Mouse (Mus musculus): Measurements from ENCODE around the gene Cd38.

Gene Cd38

DNA sequence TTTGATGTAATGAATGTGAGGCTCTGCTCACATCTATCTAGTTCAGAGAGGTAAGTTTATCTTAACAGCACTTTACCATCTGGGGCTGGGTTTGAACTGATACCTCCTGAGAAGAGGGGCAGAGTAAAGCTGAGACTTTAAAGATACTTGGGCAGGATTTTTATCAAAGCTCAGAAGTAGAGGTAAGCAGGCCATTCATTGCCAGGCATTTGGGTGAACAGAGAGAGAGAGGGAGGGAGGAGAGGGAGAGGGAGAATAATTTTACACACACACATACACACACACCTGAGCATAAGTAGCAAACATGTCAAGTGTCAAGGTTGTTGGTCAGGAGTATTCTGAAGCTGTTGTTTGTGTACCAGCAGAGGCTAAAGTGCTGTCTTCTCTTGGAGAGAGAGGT, at the start of gene Cd38:
Gene Cd38 (plus strand): TSS at position 301 of the 400 bp plus-strand sequence.
- DNase-seq = no peak

- DNase-seq = no peak
Observed at GRCm38 (mm10) chr5:43818695-43819094, 49.7 kb upstream of the Cd38 start, which contains the start of gene Bst1. Gene Bst1 (plus strand): TSS chr5:43818885.

GRCm38 (mm10) chr5:43820785-43821184, 47.6 kb upstream of the Cd38 start:
- no peak for DNase-seq

DNA sequence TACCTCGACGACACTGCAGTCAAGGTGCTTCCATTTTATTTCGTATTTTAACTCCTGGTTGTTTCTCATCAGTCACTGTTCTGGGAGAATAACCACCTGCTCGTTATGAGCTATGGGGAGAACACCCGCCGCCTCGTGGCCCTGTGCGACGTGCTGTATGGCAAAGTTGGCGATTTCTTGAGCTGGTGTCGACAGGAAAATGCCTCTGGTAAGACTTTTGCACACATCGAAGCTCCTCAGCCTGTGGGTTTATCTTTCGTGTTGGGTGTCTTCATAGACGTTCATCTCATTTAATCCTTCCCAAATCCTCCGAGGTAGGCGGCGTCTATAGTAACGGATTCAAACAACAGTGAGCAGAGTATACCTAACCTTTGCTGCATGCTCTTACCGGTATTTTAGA, 46.8 kb upstream of the Cd38 start, which contains the start of gene Fbxl5:
Gene Fbxl5 (minus strand): TSS at position 101 of the 400 bp plus-strand sequence.
- no peak for DNase-seq

DNA sequence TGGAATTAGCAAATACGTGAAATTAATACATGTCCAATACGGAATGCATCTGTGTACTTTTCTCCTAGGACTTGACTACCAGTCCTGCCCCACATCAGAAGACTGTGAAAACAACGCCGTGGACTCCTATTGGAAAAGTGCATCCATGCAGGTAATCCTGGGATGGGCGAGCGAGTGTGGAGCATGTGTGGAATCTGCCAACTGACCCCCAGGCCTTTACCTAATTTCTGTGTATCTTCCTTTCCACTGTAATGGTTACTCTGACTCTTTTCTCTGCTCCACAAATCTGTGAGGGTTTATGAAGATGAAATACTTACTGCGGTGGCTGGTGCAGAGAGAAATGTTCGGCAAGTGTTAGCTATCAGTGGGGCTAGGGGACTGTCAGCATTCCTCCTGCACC, 46.2 kb upstream of the Cd38 start:
- DNase-seq = no peak

- DNase-seq = peak; percentile 21
Observed at GRCm38 (mm10) chr5:43822824-43823223, 45.5 kb upstream of the Cd38 start.

- DNase-seq = peak; percentile 81
Observed at GRCm38 (mm10) chr5:43824580-43824979, 43.8 kb upstream of the Cd38 start.

DNA sequence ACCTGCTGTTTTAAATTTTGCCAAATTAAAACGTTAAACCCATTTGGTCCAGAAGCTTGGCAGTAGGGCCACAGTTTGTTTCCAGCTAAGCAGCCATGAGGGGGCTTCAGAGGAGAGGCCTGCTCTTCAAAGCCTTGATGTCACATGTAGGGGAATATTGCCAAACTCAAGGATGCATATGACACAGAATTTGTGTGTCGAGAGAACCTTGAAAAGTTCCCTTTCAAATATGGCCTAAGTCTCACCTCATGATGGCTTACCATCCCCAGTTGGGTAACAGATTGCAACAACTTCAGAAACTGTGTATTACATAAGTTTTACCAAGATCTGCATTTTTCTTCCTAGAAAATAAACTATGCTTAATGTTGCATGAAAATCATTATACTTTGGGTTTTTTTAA, 41.5 kb upstream of the Cd38 start:
- no peak for DNase-seq

DNA sequence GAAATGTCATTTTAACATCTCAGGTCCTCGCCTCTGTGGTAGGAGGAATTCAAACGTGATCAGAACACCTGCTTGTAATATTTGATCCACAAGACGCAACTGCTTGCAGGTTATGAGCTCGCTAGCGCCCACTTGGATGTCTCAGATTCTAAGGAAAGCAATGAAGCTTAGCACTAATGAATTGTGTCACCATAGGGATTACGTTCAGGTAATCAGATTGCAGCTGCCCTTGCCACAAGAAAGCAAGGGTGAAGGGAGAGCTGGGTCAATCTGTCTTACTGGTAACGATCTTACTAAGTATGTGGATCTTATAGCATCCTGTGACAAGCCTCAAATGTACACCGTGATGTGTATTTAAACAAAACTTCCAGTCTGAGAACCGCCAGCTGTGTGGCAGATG, 41.0 kb upstream of the Cd38 start:
- peak; percentile 44 for DNase-seq

DNA sequence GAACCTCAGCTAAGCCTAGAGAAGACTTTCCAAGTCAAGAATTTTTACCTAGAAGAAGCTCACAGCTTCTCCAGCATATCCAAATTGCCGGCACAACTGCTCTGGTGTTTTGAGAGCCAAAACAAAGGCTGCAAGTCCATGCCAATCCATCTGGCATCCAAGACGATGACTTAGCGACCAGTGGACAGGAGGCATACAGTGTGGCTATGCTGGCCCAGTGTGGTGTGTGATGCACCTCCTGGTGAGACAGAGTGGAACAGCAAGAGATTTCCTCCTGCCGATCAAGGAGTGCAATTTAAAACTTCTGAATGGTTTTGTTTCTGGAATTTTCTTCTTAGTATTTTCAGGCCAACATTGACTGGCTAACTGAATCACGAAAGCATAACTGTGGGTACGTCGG, 31.8 kb upstream of the Cd38 start:
- peak; percentile 23 for DNase-seq

- DNase-seq = peak; percentile 70
Observed at GRCm38 (mm10) chr5:43837372-43837771, 31.0 kb upstream of the Cd38 start.

- DNase-seq = peak; percentile 66
Observed at GRCm38 (mm10) chr5:43841144-43842010, 27.0 kb upstream of the Cd38 start.

DNA sequence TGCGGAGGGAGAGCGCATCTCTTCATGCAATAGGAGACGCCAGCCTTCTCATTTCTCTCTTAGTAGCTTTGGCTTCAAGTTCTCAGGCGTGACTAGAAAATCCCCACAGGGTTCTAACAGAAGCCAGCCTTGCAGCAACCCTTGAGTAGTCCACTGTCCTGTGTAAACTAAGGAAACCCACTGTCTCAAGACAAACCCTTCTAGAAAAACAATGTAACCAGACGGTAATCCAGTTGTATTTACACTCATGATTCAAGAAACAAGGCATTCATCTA, 26.4 kb upstream of the Cd38 start:
- no peak for DNase-seq

DNA sequence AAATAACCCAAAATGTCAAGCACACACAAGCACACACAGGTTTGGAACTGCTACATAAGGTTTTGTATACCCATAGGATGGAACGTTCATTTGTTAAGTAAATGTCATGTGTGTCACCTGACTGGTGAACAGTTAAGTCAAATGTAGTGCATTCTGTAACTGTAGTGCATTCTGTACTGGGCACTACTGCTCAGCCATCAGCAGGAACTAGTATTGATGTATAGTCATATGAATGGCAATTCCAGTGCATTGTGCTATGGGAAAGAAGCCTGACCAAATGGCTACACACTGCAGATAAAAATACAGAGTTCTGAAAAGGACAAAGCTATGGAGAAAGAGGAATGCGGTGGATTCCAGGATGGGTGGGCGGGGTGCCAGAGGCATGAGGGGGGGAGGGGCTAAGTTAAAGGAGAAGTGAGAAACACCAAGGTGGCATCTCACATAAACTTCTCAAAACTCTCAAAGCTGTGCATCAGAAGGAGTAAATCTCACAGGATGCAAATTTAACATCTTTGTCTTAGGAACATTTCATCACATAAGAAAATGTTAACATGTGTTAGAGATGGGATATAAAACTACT, 25.7 kb upstream of the Cd38 start:
- DNase-seq = no peak

DNA sequence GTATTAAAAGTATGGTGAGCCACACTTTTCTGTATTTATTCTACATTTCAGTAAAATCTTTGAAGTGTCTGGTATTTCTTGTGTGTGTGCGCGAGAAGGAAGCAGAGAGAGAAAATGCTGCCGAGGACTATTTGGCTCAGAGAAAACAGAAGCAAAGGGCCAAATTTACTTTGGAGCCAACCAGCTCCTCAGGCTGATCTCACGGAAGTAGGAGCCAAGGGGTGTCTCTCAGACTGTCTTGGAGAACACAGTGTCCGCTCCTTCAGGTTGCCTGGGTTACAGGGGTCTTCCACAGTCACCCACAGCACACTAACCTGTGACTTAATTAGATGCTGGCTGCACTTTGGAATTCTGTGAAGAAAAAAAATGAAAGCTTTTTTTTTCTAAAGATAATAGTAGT, 23.3 kb upstream of the Cd38 start:
- DNase-seq = no peak

DNA sequence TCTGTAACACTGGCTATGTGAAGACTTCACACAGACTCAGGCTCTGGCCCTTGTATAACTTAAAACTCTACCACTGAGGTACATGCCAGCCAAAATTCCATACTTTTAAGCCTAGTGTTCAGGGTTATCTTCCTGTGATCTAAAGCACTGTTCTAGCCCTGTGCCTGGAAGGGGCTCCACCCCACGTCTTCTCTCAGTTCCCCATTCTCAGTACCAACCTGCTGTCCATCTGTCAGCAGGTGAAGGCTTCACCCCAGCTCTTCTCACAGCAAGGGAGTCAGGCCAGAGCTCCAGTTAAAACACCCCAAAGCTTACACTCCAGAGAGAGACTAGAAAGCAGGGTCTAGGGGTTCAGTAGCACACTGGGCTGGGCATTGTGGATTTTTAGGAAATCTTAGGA, 22.7 kb upstream of the Cd38 start:
- DNase-seq = no peak

- no peak for DNase-seq
Observed at GRCm38 (mm10) chr5:43846227-43846626, 22.1 kb upstream of the Cd38 start.

GRCm38 (mm10) chr5:43847555-43847954, 20.8 kb upstream of the Cd38 start:
- no peak for DNase-seq

DNA sequence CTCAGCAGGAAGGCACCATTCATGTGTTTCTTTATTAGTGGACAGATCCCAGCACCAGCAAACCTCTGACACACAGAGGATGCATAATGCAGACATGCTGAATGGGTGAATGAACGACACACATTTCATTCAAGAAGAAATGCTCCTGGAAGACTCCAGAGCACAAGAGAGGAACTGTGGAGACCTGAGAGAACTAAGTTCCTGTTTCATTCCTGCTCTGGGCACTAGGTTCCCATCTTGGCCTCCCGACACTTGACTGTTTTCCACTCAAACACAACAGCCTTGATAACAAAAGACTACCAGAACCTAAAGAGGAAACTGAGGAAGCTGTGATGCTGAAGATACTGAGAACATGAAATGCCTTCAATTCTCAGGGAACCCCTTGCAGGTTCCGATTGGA, 20.1 kb upstream of the Cd38 start:
- DNase-seq = no peak

DNA sequence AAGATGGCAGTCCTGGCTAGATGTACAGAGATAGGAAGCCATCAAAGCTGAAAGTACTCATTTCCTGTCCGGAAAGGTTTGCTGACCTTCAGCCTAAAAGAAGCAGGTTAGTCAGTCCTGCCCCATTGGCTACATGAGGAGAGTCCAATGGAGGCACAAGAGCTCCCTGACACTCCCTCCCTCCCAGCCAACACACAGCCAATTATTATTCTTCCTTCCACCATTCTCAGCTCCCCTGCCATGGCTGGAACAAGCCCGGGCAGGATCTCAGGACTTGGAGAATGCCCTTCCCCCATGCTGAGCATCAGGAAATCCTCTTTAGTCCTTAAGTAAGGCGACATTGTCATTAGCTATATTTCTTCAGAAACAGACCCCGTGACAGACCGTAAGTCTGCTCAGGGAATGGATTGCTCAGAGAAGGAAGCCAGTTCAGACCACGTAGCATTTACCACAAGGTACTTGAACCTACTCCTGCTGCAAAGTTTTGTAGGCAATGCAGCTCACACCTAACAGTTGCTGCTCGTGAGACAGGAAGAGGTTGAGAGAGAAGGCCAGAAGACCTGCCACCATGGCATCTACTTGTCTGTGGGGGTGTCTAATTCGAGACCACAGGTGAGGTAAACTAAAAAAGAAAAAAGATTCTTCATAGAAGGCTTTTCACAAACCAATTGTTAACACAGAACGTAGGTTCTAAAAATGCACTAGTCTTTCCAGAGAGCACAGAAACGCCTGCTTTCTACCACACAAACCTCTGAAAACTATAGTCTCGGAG, 15.1 kb upstream of the Cd38 start:
- no peak for DNase-seq

- no peak for DNase-seq
Observed at GRCm38 (mm10) chr5:43853868-43854488, 14.4 kb upstream of the Cd38 start.

- DNase-seq = no peak
Observed at GRCm38 (mm10) chr5:43855769-43856168, 12.6 kb upstream of the Cd38 start.

DNA sequence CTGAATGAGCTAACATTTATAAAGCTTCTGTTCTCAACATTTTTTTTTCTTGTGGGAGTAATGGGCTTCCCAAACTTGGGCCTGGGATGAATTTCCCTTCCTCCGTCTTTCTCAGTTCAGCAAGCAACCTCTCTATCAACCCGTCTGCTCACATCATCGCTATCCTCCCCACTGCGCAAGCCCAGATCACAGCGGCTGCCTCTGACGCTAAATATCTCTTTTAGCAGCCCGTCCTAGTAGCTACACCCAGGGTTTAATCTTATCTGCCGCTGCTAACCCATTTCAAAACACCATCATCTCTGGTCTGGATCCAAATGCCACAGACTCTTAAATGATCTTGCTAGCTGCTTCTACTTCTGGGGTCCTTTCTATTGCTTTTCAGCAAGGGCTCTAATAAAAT, 8.7 kb upstream of the Cd38 start:
- DNase-seq = no peak
